Mouse (Mus musculus): Measurements from ENCODE around the gene Nbr1.

- TF ChIP-seq POLR2A (IDR thresholded peaks at IDR 0.05; ENCODE audit: insufficient read depth, low read depth, low read length) (no peak), CTCF (IDR thresholded peaks at IDR 0.05) (no peak)
These were observed 8.4 kb upstream of the Nbr1 start for GRCm38 (mm10) chr11:101543533-101543932.

Data from heart, adult 2 months (tissue).